Mouse (Mus musculus) neural tube, embryonic 11.5 days (tissue): ENCODE data around the gene Nrde2. TPM values are rescaled to one million over a fixed set of nuclear protein-coding genes. Genes with fewer than 3 reads are reported as not detected.

Experiments used
- ATAC-seq: fragments of 200-750 bp; cut with Nextera tagmentation; 2 replicates; pipeline ENCODE4 v1.8.0; 2017; ENCODE audit warnings: moderate number of reproducible peaks, mild to moderate bottlenecking, moderate TSS enrichment, moderate library complexity; ENCODE audit not compliant: insufficient read depth, low FRiP score, low TSS enrichment
- DNase-seq: peaks from one replicate; pipeline ENCODE4 v3.0.0-alpha.2; 2015; ENCODE audit warnings: low spot score
- H3K27ac ChIP-seq: fragments of 300-500 bp; sonication (generic); 2 replicates; pipeline ENCODE4 v1.5.1; 2014; ENCODE audit warnings: low read depth, mild to moderate bottlenecking, low read length
- H3K27me3 ChIP-seq: fragments of 300-500 bp; sonication (generic); 2 replicates; pipeline ENCODE4 v1.6.1; 2014; ENCODE audit warnings: mild to moderate bottlenecking, low read length, mixed read lengths; ENCODE audit not compliant: control insufficient read depth, insufficient read depth
- H3K36me3 ChIP-seq: fragments of 300-500 bp; sonication (generic); 2 replicates; pipeline ENCODE4 v1.6.1; 2014; ENCODE audit warnings: mild to moderate bottlenecking, low read length, moderate library complexity, mixed read lengths; ENCODE audit not compliant: control insufficient read depth, insufficient read depth
- H3K4me1 ChIP-seq: fragments of 300-500 bp; sonication (generic); 2 replicates; pipeline ENCODE4 v1.6.1; 2014; ENCODE audit warnings: low read length, mixed read lengths; ENCODE audit not compliant: control insufficient read depth, insufficient read depth
- H3K4me2 ChIP-seq: fragments of 300-500 bp; sonication (generic); 2 replicates; pipeline ENCODE4 v1.6.1; 2014; ENCODE audit warnings: low read depth, mild to moderate bottlenecking, moderate library complexity
- H3K4me3 ChIP-seq: fragments of 300-500 bp; sonication (generic); 2 replicates; pipeline ENCODE4 v1.5.1; 2014; ENCODE audit warnings: low read depth, low read length
- H3K9ac ChIP-seq: fragments of 300-500 bp; sonication (generic); 2 replicates; pipeline ENCODE4 v1.6.1; 2014; ENCODE audit warnings: mild to moderate bottlenecking, low read length
- H3K9me3 ChIP-seq: fragments of 300-500 bp; sonication (generic); 2 replicates; pipeline ENCODE4 v1.6.1; 2016; ENCODE audit warnings: low read length; ENCODE audit not compliant: control insufficient read depth
- WGBS: fragments of 180-500 bp; shearing (Covaris S2); extraction: QIAGEN DNeasy Blood & Tissue Kit; methylation state at CpG from one replicate; pipeline ENCODE4 v1.1.7; 2014; 5-methylcytosine and 5-hydroxymethylcytosine counted together
- polyA plus RNA-seq: library from polyadenylated mRNA; unstranded; fragments of >200 nt; fragmentation: Nextera tagmentation; extraction: Ambion mirVana; gene quantifications from 2 replicates; pipeline ENCODE4 v1.2.1, GENCODE M21; 2014

Gene Nrde2
- polyA plus RNA-seq, 1 experiment from 2014 or later = 13.6 TPM

GRCm38 (mm10) chr12:100142848-100143523 lies 16.5 kb downstream of the Nrde2 start:
- H3K36me3 ChIP-seq = peaks cover 14% of the 10 kb centered on the region
- WGBS = 94% methylated on average over 11 of the region's 11 CpGs
- no peak for ATAC-seq

DNA sequence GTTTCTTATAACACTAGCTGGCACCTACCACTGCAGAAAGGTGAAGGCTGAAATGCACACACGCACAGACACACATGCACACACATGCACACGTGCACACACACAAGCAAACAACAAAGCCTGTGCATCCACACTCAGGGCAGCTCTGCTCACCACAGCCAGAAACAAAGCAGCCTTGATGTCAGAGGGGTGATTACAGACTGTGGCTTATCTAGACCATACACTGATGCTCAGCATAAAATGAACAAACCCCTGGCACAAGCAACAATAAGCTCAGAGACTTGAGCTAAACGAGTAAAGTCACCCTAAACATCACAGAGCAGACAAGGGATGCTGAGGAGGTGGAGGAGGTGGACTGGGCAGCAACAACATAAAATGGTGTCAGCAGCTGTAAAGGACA lies 24.3 kb downstream of the Nrde2 start:
- Histone ChIP-seq H3K9me3 (no peaks in the 10 kb centered on the region), H3K9ac (no peak overlapping the region), H3K27me3 (no peaks in the 10 kb centered on the region), H3K4me3 (no peak overlapping the region), H3K36me3 (peaks cover 19% of the 10 kb centered on the region), H3K27ac (no peak overlapping the region), H3K4me2 (no peak overlapping the region), H3K4me1 (no peaks in the 10 kb centered on the region)
- DNase-seq (no peak), ATAC-seq (no peak)
- 89% methylated on average over 3 of the region's 3 CpGs for WGBS

More at GRCm38 (mm10) chr12:100142848-100143523, 16.5 kb downstream of the Nrde2 start:
- H3K27me3 ChIP-seq = no peaks in the 10 kb centered on the region
- H3K9ac ChIP-seq = no peak overlapping the region
- no peaks in the 10 kb centered on the region for H3K4me1 ChIP-seq
- no peaks in the 10 kb centered on the region for H3K9me3 ChIP-seq
- no peak overlapping the region for H3K4me3 ChIP-seq
- H3K27ac ChIP-seq = no peak overlapping the region
- no peak for DNase-seq
- no peak overlapping the region for H3K4me2 ChIP-seq

DNA sequence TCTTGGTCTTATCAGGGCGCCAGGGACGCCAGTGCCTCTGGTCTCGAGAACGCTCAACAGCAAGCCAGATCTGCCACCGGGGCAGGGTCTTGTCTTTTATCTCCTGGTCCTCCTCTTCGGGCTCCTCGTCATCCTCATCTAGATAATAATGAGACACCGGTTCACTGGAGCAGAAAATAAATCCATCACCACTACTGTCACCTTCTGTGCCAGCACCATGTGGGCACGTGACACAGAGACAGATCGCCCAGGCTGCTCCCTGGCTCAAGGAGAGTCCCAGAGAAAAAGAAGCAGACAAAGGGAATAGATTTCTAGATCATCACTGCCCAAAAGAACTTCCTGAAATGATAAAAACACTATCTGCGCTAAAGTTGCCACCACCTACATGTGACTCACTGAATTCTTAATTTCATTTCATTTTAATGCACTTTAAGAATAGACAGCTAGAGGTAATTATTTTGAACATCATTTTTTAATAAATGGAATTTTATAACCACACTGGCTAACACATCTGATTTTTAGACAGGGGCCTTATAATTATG lies 25.0 kb downstream of the Nrde2 start:
- WGBS = 89% methylated on average over 11 of the region's 11 CpGs

GRCm38 (mm10) chr12:100131655-100132054 lies 27.8 kb downstream of the Nrde2 start:
- no peaks in the 10 kb centered on the region for H3K9me3 ChIP-seq
- no peak overlapping the region for H3K9ac ChIP-seq
- H3K27me3 ChIP-seq = no peaks in the 10 kb centered on the region
- no peak overlapping the region for H3K4me3 ChIP-seq
- H3K36me3 ChIP-seq = peaks cover 13% of the 10 kb centered on the region
- 48% methylated on average over 8 of the region's 8 CpGs for WGBS
- H3K4me2 ChIP-seq = no peak overlapping the region
- H3K4me1 ChIP-seq = no peaks in the 10 kb centered on the region
- H3K27ac ChIP-seq = no peak overlapping the region
- DNase-seq (peak; percentile 76), ATAC-seq (no peak)

More for the DNA sequence above, 25.0 kb downstream of the Nrde2 start:
- no peaks in the 10 kb centered on the region for H3K9me3 ChIP-seq
- H3K36me3 ChIP-seq = peaks cover 20% of the 10 kb centered on the region
- no peak overlapping the region for H3K4me3 ChIP-seq
- no peak overlapping the region for H3K9ac ChIP-seq
- no peak overlapping the region for H3K4me2 ChIP-seq
- H3K4me1 ChIP-seq = no peaks in the 10 kb centered on the region
- DNase-seq = no peak
- no peak for ATAC-seq
- no peak overlapping the region for H3K27ac ChIP-seq
- H3K27me3 ChIP-seq = no peaks in the 10 kb centered on the region

GRCm38 (mm10) chr12:100131167-100131566 lies 28.3 kb downstream of the Nrde2 start:
- ATAC-seq = no peak
- H3K27me3 ChIP-seq = no peaks in the 10 kb centered on the region
- H3K4me2 ChIP-seq = no peak overlapping the region
- 94% methylated on average over 9 of the region's 9 CpGs for WGBS
- H3K4me3 ChIP-seq = no peak overlapping the region
- H3K36me3 ChIP-seq = peaks cover 13% of the 10 kb centered on the region
- no peak for DNase-seq
- H3K9ac ChIP-seq = no peak overlapping the region
- H3K9me3 ChIP-seq = no peaks in the 10 kb centered on the region
- H3K27ac ChIP-seq = no peak overlapping the region
- H3K4me1 ChIP-seq = no peaks in the 10 kb centered on the region

DNA sequence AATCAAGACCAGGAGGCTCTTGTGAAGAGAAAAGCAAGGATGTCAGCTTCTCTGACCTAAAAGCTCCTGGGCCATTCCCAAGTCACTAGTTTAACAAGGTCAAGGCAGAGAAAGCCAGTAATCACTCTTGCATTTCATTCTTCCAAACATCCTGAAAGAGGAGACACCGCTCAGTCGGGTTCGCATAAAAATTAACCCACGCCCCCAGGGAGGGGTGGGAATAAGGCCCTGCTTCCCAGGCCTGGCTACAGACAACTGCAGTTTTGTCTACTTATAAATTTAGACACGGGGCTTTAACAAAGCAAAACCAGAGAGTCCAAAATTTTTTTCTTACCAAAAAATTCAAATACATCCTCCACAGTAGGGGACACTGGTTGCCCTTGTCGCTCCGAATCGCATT lies 30.5 kb downstream of the Nrde2 start:
- Histone ChIP-seq H3K4me3 (no peak overlapping the region), H3K27ac (no peak overlapping the region), H3K9ac (no peak overlapping the region), H3K36me3 (peaks cover 21% of the 10 kb centered on the region), H3K4me1 (no peaks in the 10 kb centered on the region), H3K4me2 (no peak overlapping the region), H3K9me3 (no peaks in the 10 kb centered on the region), H3K27me3 (no peaks in the 10 kb centered on the region)
- no peak for ATAC-seq
- 87% methylated on average over 8 of the region's 8 CpGs for WGBS
- no peak for DNase-seq

- Histone ChIP-seq H3K4me3 (no peak overlapping the region), H3K9ac (no peak overlapping the region), H3K27ac (no peak overlapping the region), H3K27me3 (no peaks in the 10 kb centered on the region), H3K36me3 (peaks cover 25% of the 10 kb centered on the region), H3K4me1 (no peaks in the 10 kb centered on the region), H3K9me3 (no peaks in the 10 kb centered on the region), H3K4me2 (no peak overlapping the region)
- DNase-seq = no peak
- no peak for ATAC-seq
- WGBS = 75% methylated on average over 6 of the region's 6 CpGs
These were observed 30.9 kb downstream of the Nrde2 start for GRCm38 (mm10) chr12:100128522-100128921.

DNA sequence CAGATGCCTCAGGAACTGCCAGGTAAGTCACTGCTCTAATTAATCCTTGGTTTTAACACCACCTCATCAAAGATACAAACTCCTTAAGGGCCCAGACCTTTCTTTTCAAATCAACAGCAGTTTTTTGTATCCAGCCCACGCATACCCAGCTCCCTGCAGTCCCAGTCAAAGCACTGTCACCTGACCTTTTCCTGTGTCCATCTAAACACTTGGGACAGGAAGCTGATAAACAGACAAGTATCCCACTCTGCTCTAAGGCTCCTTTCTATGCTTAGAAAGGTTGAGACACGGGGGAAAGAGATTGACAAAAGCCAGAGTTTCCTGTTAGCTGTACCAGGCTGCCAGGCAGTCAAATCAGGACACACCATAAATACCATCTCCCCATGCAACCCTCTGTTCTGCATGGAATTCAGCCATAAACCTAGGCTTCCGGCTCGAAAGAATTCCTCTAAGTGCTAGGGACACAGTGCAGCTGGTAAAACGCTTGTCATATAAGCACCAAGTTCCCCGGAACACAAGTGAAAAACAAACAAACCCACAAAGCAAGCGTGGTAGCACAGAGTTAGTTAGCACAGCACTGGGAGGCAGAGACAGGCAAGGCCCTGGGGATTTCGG lies 31.5 kb downstream of the Nrde2 start:
- Histone ChIP-seq H3K27ac (0 out of 2 replicates have a peak overlapping the region, but pooled peaks have one; percentile 8), H3K36me3 (peaks cover 29% of the 10 kb centered on the region), H3K4me1 (no peaks in the 10 kb centered on the region), H3K4me3 (no peak overlapping the region), H3K9ac (no peak overlapping the region), H3K9me3 (no peaks in the 10 kb centered on the region), H3K4me2 (no peak overlapping the region), H3K27me3 (no peaks in the 10 kb centered on the region)
- ATAC-seq (no peak), DNase-seq (no peak)
- WGBS = 33% methylated on average over 8 of the region's 8 CpGs
